Mouse (Mus musculus): Measurements from ENCODE around the gene Cd109.

DNA sequence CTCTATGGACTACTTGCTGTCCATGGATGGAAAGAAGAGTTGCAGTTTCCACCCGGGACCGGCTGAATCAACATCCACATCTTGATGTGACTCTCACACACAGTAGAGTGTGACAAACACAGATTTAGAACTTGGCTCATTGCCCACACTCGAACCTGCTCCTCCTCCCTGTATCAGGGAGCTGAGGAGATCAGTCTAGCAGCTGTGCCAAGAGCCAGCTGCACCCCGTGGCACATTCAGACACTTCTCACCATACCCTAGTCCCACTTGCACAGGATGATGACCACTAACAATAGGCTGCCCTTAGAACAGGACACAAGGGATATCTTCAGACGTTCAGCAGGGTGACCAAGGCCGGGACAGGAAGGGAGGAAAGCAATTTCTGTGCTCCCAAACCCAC is 1.1 kb upstream of the Cd109 start:
- no peak for TF ChIP-seq CTCF (IDR thresholded peaks at IDR 0.05; ENCODE audit: insufficient read depth, low read depth, low read length)
- no peak for TF ChIP-seq POLR2A (IDR thresholded peaks at IDR 0.05; ENCODE audit: insufficient read depth, low read depth, low read length)
